Mouse (Mus musculus): ENCODE results near the gene Efna5. TPM values are rescaled to one million over a fixed set of nuclear protein-coding genes. Genes with fewer than 3 reads are reported as not detected.
A peak's percentile ranks its signal among the peaks of the same experiment; 100 is the strongest.

Gene Efna5
- total RNA-seq, 2 experiments from 2014 or later = 32.9 to 40.6 TPM

DNA sequence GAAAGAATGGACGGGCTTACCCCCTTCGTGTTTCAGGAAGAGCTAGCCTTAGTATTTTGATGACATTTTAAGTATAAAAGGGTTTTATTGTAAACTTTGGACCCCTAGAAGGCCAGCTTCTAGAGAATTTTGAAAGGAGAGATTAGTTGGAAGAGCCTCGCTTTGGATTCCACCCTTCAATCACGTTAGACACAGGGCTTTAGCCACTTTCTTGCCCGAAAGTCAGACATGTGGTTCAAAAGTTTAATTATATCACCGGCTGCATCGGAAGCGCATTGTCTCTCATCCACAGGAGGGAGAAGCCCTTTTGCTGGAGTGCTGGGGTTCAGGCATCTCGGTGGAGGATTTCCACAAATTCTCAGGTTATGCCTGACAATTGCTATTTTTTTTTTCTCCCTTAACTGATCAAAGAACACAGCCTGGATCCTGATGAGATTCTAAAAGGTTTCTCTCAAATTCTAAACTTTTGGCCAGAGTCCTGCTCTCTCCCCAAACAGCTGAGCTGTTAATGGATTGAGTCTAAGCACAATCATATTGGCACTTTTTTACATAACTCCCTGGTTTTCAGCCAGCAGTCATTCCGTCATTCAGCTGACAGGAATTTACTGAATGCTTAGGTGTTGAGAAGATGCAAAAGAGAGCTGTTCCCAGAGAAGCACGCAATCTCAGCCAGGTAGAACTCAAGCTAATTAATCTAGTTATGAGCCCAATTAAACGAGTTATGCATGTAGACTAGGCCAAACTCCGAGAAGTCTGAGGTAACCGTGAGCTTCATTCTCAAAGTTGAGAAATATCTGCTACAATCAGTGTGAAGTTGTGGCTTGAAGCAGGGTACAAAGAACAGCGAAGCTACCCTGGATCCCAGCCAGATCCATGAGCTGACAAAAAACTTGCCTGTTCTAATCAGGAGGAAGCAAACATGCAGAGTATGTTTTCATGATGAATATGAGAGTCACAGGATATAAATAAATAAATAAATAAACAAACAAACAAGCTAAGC lies 91.5 kb downstream of the Efna5 start:
- DNase-seq (ENCODE audit: low spot score in 2 of 2) = no peak

DNA sequence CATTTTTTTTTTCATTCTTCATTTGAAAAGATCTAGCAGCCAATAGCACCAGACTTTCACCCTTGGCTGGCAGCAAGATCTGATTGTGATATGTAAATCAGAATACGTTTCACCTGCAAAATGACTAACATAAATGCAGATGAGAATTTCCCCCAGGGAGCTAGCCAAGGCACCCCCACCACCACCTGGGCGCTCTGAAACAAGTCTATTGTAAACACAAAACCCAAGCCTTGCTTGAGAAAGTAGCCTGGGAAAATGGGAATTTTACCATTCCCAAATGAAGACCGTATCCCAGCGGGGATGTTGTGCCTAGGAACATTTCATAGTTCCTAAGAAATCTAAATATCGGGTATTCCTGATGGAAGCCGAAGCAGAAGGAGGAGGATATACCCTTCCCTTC lies 92.3 kb downstream of the Efna5 start:
- DNase-seq (ENCODE audit: low spot score in 2 of 2) = no peak

DNA sequence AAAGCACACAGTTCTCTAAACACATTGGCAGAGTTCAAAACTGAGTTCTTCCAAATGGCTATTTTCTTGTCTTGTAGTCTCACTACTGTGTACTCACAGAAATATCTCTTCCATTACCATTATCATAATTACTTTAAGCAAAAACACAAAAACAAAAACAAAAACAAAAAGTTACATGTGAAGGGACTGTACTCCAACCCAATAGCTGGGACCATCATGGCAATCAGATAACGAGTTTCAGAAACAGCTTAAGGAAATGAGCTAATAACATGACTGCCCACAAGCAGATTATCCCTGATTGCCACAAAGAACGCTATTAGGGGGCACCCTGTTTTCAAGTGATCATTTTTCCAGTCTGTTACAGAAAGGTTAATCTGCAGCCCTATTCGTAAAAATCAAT lies 93.3 kb downstream of the Efna5 start:
- DNase-seq (ENCODE audit: low spot score in 2 of 2) = no peak

DNA sequence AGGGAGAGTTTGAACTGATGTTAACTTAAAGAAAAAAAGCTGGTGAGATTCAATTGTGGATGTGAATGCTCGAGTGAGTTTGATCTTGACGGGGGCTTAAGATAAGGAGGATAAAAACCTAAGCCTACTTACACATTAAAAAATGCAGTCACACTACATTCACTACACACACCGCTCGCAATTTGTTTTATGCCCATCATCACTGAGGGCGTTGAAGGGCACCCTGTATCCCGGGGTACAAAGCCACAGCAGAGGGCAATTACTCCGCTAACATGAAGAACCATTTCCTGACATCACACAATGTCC lies 94.6 kb downstream of the Efna5 start:
- no peak for DNase-seq (ENCODE audit: low spot score in 2 of 2)

- no peak for DNase-seq (ENCODE audit: low spot score in 2 of 2)
Measured at GRCm38 (mm10) chr17:62785781-62786601, 95.1 kb downstream of the Efna5 start.

GRCm38 (mm10) chr17:62784274-62785171 lies 96.6 kb downstream of the Efna5 start:
- DNase-seq (ENCODE audit: low spot score in 2 of 2) = no peak

GRCm38 (mm10) chr17:62783524-62784273 lies 97.4 kb downstream of the Efna5 start:
- DNase-seq (ENCODE audit: low spot score in 2 of 2) = peak; percentile 35 to 60

GRCm38 (mm10) chr17:62782826-62783404 lies 98.2 kb downstream of the Efna5 start:
- DNase-seq (ENCODE audit: low spot score in 2 of 2) = no peak

GRCm38 (mm10) chr17:62781120-62781519 lies 100.0 kb downstream of the Efna5 start:
- no peak for DNase-seq (ENCODE audit: low spot score in 2 of 2)

- no peak for DNase-seq (ENCODE audit: low spot score in 2 of 2)
Measured at GRCm38 (mm10) chr17:62777858-62778564, 103.1 kb downstream of the Efna5 start.

- no peak for DNase-seq (ENCODE audit: low spot score in 2 of 2)
Measured at GRCm38 (mm10) chr17:62776710-62777109, 104.4 kb downstream of the Efna5 start.

GRCm38 (mm10) chr17:62775976-62776375 lies 105.1 kb downstream of the Efna5 start:
- DNase-seq (ENCODE audit: low spot score in 2 of 2) = no peak

DNA sequence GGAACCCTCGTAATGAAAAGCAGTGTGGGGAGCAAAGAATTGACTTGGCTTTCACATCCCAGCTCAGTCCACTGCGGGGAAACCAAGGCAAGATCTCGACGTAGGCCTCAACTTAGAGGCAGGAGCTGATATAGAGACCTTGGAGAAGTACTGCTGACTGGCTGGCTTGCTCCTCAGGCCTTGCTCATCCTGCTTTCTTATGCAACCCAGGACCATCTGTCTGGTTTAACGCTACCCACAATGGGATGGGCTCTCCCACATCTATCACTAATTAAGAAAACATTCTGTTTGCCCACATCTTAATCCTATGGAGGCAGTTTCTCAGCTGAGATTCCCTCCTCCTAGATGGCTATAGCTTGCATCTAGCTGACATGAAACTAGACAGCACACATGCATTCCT lies 105.7 kb downstream of the Efna5 start:
- no peak for DNase-seq (ENCODE audit: low spot score in 2 of 2)

- no peak for DNase-seq (ENCODE audit: low spot score in 2 of 2)
Measured at GRCm38 (mm10) chr17:62774749-62775148, 106.4 kb downstream of the Efna5 start.

GRCm38 (mm10) chr17:62766705-62767104 lies 114.4 kb downstream of the Efna5 start:
- no peak for DNase-seq (ENCODE audit: low spot score in 2 of 2)

GRCm38 (mm10) chr17:62765165-62765564 lies 116.0 kb downstream of the Efna5 start:
- DNase-seq (ENCODE audit: low spot score in 2 of 2) = no peak

GRCm38 (mm10) chr17:62756951-62757350 lies 124.2 kb downstream of the Efna5 start:
- DNase-seq (ENCODE audit: low spot score in 2 of 2) = no peak

DNA sequence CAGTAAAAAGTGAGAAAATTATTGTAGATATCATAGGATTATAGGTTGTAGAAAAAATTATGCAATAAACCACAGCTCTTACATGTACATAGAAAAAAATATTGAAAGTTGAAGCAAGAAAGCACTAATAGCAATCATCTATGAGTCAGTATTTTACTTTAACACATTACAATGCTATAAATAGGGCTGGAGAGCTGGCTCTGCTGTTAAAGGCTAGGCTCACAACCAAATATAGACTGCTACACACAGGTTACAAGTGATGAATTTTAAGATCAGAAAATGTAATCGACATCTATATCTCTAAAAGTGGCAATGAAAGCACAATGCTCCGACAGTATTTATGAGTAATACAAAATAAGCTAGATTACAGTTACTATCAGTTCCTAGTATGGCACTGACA lies 125.5 kb downstream of the Efna5 start:
- no peak for DNase-seq (ENCODE audit: low spot score in 2 of 2)

DNA sequence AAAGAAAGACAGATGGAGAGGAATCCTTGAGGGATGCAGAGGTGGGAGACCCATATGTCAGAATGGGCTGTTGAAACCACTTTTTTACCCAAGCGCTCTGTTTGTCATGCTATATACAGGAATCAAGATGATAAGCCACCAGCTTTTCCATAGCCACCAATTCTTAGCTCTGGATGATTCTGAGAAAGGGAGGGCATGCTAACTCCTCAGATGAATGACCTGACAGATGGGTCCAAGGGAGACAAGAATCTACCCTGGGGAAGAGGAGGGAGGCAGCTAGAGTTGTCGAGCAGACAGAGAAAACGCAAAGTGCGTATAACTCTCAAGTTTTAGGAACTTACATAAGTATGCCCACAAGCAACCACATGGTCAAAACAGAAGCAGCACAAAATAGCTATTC lies 126.5 kb downstream of the Efna5 start:
- no peak for DNase-seq (ENCODE audit: low spot score in 2 of 2)
